In the genomic region with DNA sequence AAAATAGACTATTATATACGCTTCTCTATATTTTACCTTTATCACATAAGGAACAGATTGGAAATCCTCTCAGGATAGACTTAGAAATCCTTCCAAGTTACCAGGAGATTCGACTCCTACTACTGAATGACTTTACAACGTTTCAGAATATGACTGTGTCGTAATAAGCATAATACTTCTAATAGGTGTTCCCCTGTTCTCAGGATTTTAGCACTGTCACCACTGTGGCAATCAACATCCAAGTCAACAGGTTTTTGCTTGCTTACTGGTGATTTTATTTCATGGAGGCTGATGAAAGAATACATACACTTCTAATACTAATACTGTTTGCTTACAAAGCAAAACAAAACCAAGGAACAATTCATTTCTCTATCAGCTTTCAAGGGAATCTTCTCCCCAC, we compare ENCODE assay signal across 17 mouse cellular contexts.
"Had no signal": no experiment of that assay in that cellular context is flagged by ENCODE, and none has a peak within 500 bp of the region (broad histone marks: within the 10 kb centered on the region; RNA-seq: fewer than 3 reads in every experiment).

No protein-coding gene starts in this region.

- H3K27ac ChIP-seq: midbrain, embryonic 13.5 days; midbrain, embryonic 15.5 days; neural tube, embryonic 12.5 days had no signal

- H3K9ac ChIP-seq: lung, embryonic 14.5 days; midbrain, embryonic 13.5 days; midbrain, embryonic 15.5 days; neural tube, embryonic 12.5 days had no signal

- H3K4me2 ChIP-seq: lung, embryonic 14.5 days; midbrain, embryonic 11.5 days; midbrain, embryonic 13.5 days; midbrain, embryonic 15.5 days; neural tube, embryonic 12.5 days had no signal

- H3K4me1 ChIP-seq: neural tube, embryonic 12.5 days had no signal

- H3K36me3 ChIP-seq: midbrain, embryonic 13.5 days; midbrain, embryonic 15.5 days; neural tube, embryonic 12.5 days had no signal

- DNase-seq: lung, adult 18-20 months; lung, embryonic 14.5 days; lung, postnatal 14 days; lung, postnatal 4 days; retina, postnatal 1 day; right cerebral cortex, adult 18-20 months; right cerebral cortex, postnatal 25 days; right cerebral cortex, postnatal 4 days; spleen, adult 18-20 months; thymus, adult 18-20 months; thymus, postnatal 14 days; thymus, postnatal 36 days had no signal

- H3K27me3 ChIP-seq: megakaryocyte, embryonic 14.5 days; midbrain, embryonic 13.5 days; midbrain, embryonic 15.5 days; neural tube, embryonic 12.5 days had no signal

- H3K4me3 ChIP-seq: megakaryocyte, embryonic 14.5 days; midbrain, embryonic 13.5 days; midbrain, embryonic 15.5 days; neural tube, embryonic 12.5 days had no signal

- ATAC-seq: midbrain, embryonic 13.5 days; midbrain, embryonic 15.5 days had no signal

- H3K9me3 ChIP-seq: megakaryocyte, embryonic 14.5 days; midbrain, embryonic 13.5 days; midbrain, embryonic 15.5 days; neural tube, embryonic 12.5 days had no signal
